Mouse (Mus musculus) midbrain, embryonic 10.5 days (tissue): Measurements from ENCODE around the gene A630089N07Rik. TPM values are rescaled to one million over a fixed set of nuclear protein-coding genes. Genes with fewer than 3 reads are reported as not detected.

Source experiments
- DNase-seq: peaks from one replicate; pipeline ENCODE4 v3.0.0-alpha.2; 2017; ENCODE audit warnings: low spot score
- H3K27ac ChIP-seq: fragments of 300-500 bp; sonication (generic); replicated peaks from 2 replicates; pipeline ENCODE4 v1.5.1; 2016; ENCODE audit warnings: mild to moderate bottlenecking
- H3K27me3 ChIP-seq: fragments of 300-500 bp; sonication (generic); 2 replicates; pipeline ENCODE4 v1.6.1; 2016; ENCODE audit warnings: low read depth, mild to moderate bottlenecking; ENCODE audit not compliant: poor library complexity, severe bottlenecking
- H3K36me3 ChIP-seq: fragments of 300-500 bp; sonication (generic); 2 replicates; pipeline ENCODE4 v1.6.1; 2016; ENCODE audit warnings: mild to moderate bottlenecking, moderate library complexity
- H3K4me1 ChIP-seq: fragments of 300-500 bp; sonication (generic); 2 replicates; pipeline ENCODE4 v1.6.1; 2016
- H3K4me3 ChIP-seq: fragments of 300-500 bp; sonication (generic); 2 replicates; pipeline ENCODE4 v1.5.1; 2016; ENCODE audit warnings: mild to moderate bottlenecking, moderate library complexity
- H3K9me3 ChIP-seq: fragments of 300-500 bp; sonication (generic); replicated peaks from 2 replicates; pipeline ENCODE4 v1.6.1; 2016; ENCODE audit warnings: mild to moderate bottlenecking
- WGBS: fragments of 180-500 bp; shearing (Covaris S2); methylation state at CpG from one replicate; pipeline ENCODE4 v1.1.7; 2016; 5-methylcytosine and 5-hydroxymethylcytosine counted together
- polyA plus RNA-seq: library from polyadenylated mRNA; unstranded; fragments of >200 nt; fragmentation: Nextera tagmentation; extraction: Ambion mirVana; gene quantifications from 2 replicates; pipeline ENCODE4 v1.2.1, GENCODE M21; 2016

Gene A630089N07Rik
- polyA plus RNA-seq, 1 experiment from 2014 or later: 34.1 TPM

GRCm38 (mm10) chr16:97957626-97958025, 124.6 kb downstream of the A630089N07Rik start:
- peaks cover 49% of the 10 kb centered on the region for H3K36me3 ChIP-seq
- DNase-seq: no peak
- no peaks in the 10 kb centered on the region for H3K27me3 ChIP-seq
- peaks cover 11% of the 10 kb centered on the region for H3K4me1 ChIP-seq
- no peaks in the 10 kb centered on the region for H3K9me3 ChIP-seq
- no peak overlapping the region for H3K4me3 ChIP-seq
- H3K27ac ChIP-seq: no peak overlapping the region

GRCm38 (mm10) chr16:97956011-97956410, 126.2 kb downstream of the A630089N07Rik start:
- 95% methylated on average over 2 of the region's 2 CpGs for WGBS

GRCm38 (mm10) chr16:97953300-97953699, 128.9 kb downstream of the A630089N07Rik start:
- Histone ChIP-seq H3K27me3 (no peaks in the 10 kb centered on the region), H3K9me3 (no peaks in the 10 kb centered on the region), H3K4me1 (no peaks in the 10 kb centered on the region), H3K4me3 (no peak overlapping the region), H3K36me3 (peaks cover 85% of the 10 kb centered on the region), H3K27ac (no peak overlapping the region)
- no peak for DNase-seq
- 92% methylated on average over 2 of the region's 2 CpGs for WGBS

More at GRCm38 (mm10) chr16:97956011-97956410, 126.2 kb downstream of the A630089N07Rik start:
- Histone ChIP-seq H3K36me3 (peaks cover 65% of the 10 kb centered on the region), H3K27ac (no peak overlapping the region), H3K9me3 (no peaks in the 10 kb centered on the region), H3K4me1 (peaks cover 4% of the 10 kb centered on the region), H3K27me3 (no peaks in the 10 kb centered on the region), H3K4me3 (no peak overlapping the region)
- no peak for DNase-seq

- peaks cover 85% of the 10 kb centered on the region for H3K36me3 ChIP-seq
Observed at GRCm38 (mm10) chr16:97952801-97953200, 129.4 kb downstream of the A630089N07Rik start.

GRCm38 (mm10) chr16:97952371-97952770, 129.9 kb downstream of the A630089N07Rik start:
- WGBS: 93% methylated on average over 4 of the region's 4 CpGs

More at GRCm38 (mm10) chr16:97952801-97953200, 129.4 kb downstream of the A630089N07Rik start:
- no peak overlapping the region for H3K4me3 ChIP-seq
- H3K27ac ChIP-seq: no peak overlapping the region
- H3K27me3 ChIP-seq: no peaks in the 10 kb centered on the region
- WGBS: 91% methylated on average over 9 of the region's 9 CpGs
- H3K9me3 ChIP-seq: no peaks in the 10 kb centered on the region
- no peaks in the 10 kb centered on the region for H3K4me1 ChIP-seq
- DNase-seq: no peak

More at GRCm38 (mm10) chr16:97952371-97952770, 129.9 kb downstream of the A630089N07Rik start:
- Histone ChIP-seq H3K4me3 (no peak overlapping the region), H3K4me1 (no peaks in the 10 kb centered on the region), H3K9me3 (no peaks in the 10 kb centered on the region), H3K27ac (no peak overlapping the region), H3K27me3 (no peaks in the 10 kb centered on the region), H3K36me3 (peaks cover 83% of the 10 kb centered on the region)
- DNase-seq: no peak

Other genes starting within 250 kb of the A630089N07Rik start
- 13.4 and 14.8 TPM in 2 replicates for gene Prdm15, start 230.6 kb downstream of the A630089N07Rik start, polyA plus RNA-seq
- gene C2cd2, start 119.9 kb downstream of the A630089N07Rik start, polyA plus RNA-seq: 15.6 and 15.8 TPM in 2 replicates
- gene Zbtb21, start 119.8 kb downstream of the A630089N07Rik start, polyA plus RNA-seq: 14.7 and 15.0 TPM in 2 replicates
- gene B230307C23Rik, start 85.1 kb downstream of the A630089N07Rik start, polyA plus RNA-seq: 20.1 and 20.6 TPM in 2 replicates